Mouse (Mus musculus) ES-E14 (cell line): ENCODE data around the gene Tldc2. TPM values are rescaled to one million over a fixed set of nuclear protein-coding genes. Genes with fewer than 3 reads are reported as not detected.

Source experiments
- DNase-seq: peaks from one replicate; pipeline ENCODE4 v3.0.0-alpha.2; 2013; ENCODE audit warnings: low read depth, low spot score
- H3K27ac ChIP-seq: 2 replicates; pipeline ENCODE4 v1.5.1; 2012; ENCODE audit warnings: low read depth, mild to moderate bottlenecking, low read length, moderate library complexity, mixed read lengths; ENCODE audit not compliant: poor library complexity, insufficient read depth, severe bottlenecking
- H3K36me3 ChIP-seq: 2 replicates; pipeline ENCODE4 v1.6.1; 2012; ENCODE audit warnings: mild to moderate bottlenecking, low read length, moderate library complexity, mixed read lengths; ENCODE audit not compliant: control insufficient read depth, poor library complexity, insufficient read depth, severe bottlenecking
- H3K4me1 ChIP-seq, 2 experiments: fragments of 150-350 bp in 1 of 2; sonication (generic) in 1 of 2; 2 replicates each; pipeline ENCODE4 v1.6.1; 2012; ENCODE audit warnings: low read length in 2 of 2, mild to moderate bottlenecking in 1 of 2, mixed read lengths in 1 of 2; ENCODE audit not compliant: control insufficient read depth in 2 of 2, insufficient read depth in 2 of 2, poor library complexity in 1 of 2
- H3K4me3 ChIP-seq, 2 experiments: fragments of 150-350 bp in 1 of 2; sonication (generic) in 1 of 2; 2 replicates each; pipeline ENCODE4 v1.5.1; 2012; ENCODE audit warnings: low read length in 2 of 2, low read depth in 1 of 2, mild to moderate bottlenecking in 1 of 2, mixed read lengths in 1 of 2; ENCODE audit not compliant: insufficient read depth in 1 of 2, poor library complexity in 1 of 2, severe bottlenecking in 1 of 2
- H3K9ac ChIP-seq: 2 replicates; pipeline ENCODE4 v1.6.1; 2012; ENCODE audit warnings: low read depth, mild to moderate bottlenecking, low read length, mixed read lengths; ENCODE audit not compliant: poor library complexity, insufficient read depth, severe bottlenecking
- H3K9me3 ChIP-seq: fragments of 150-350 bp; sonication (generic); 2 replicates; pipeline ENCODE4 v1.6.1; 2012; ENCODE audit warnings: low read depth, mild to moderate bottlenecking, low read length; ENCODE audit not compliant: control insufficient read depth, insufficient read depth
- CHD2 ChIP-seq: IDR thresholded peaks from 2 replicates; pipeline ENCODE4 v1.6.1; 2014; ENCODE audit warnings: mild to moderate bottlenecking, low read depth, low read length, inconsistent platforms
- HCFC1 ChIP-seq: IDR thresholded peaks from 2 replicates; pipeline ENCODE4 v1.6.1; 2012; ENCODE audit warnings: low read length, inconsistent platforms, borderline replicate concordance; ENCODE audit not compliant: insufficient read depth
- MAFK ChIP-seq: IDR thresholded peaks from 2 replicates; pipeline ENCODE4 v1.6.1; 2014; ENCODE audit warnings: mild to moderate bottlenecking, low read depth, low read length, inconsistent platforms; ENCODE audit not compliant: insufficient read depth
- ZC3H11A ChIP-seq: IDR thresholded peaks from 2 replicates; pipeline ENCODE4 v1.6.1; 2012; ENCODE audit warnings: low read depth, mild to moderate bottlenecking, inconsistent platforms, low read length, borderline replicate concordance
- ZNF384 ChIP-seq: IDR thresholded peaks from 2 replicates; pipeline ENCODE4 v1.6.1; 2012; ENCODE audit warnings: low read depth, low read length, inconsistent platforms
- in situ Hi-C, 2 experiments: fragments of 600-800 bp; cut with MboI; formaldehyde crosslinking; loops; one replicate each; pipeline ENCODE4 v1.15.1; 2025; ENCODE audit warnings: low sequenced_read_pairs in 2 of 2, inconsistent platforms in 1 of 2; ENCODE audit not compliant: unreplicated experiment in 2 of 2
- total RNA-seq: library from RNA; depleted of rRNA; stranded (reverse); fragments of 300-350 nt; gene quantifications from 2 replicates; pipeline ENCODE4 v1.2.3, GENCODE M21; 2012

The Tldc2 gene
- total RNA-seq, 1 experiment: not detected

DNA sequence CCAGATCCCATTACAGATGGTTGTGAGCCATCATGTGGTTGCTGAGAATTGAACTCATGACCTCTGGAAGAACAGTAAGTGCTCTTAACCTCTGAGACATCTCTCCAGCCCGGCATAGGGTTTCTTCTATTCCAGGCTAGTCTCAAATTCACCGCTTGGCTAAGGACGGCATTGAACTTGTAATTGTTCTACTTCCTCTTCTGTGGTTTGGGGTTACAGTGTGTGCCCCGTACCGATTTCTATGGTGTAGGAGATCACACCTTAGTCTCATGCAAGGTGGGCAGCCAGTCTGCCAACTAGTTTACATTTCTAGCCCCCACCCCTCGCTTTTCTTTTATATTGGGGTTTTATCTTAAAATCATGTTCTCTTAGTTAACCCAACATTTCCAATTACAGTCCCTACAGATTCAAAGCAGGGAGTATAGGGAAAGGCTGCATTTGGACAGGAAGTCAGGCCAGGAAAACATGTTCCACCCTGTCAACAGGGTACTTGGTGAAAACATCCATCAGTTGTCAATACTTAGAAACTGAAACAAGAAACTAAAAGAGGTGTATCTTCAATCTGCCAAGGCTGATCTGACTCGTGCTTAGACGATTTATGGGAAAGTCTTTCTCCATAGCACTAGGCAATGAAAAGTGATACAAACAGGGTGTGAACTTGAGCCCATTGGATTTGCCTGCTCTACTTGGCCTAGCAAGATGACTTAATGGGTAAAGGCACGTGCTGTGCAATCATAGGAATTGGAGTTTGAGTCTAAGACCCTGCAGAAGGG is 51.3 kb downstream of the Tldc2 start:
- H3K36me3 ChIP-seq: no peaks in the 10 kb centered on the region
- no peak for TF ChIP-seq CHD2
- TF ChIP-seq ZC3H11A: no peak
- no peak for TF ChIP-seq MAFK
- no peak for DNase-seq
- in situ Hi-C loops: no loop called here
- H3K9me3 ChIP-seq: no peaks in the 10 kb centered on the region
- H3K4me1 ChIP-seq: no peaks in the 10 kb centered on the region; a peak in 1 of 4 replicates
- H3K4me3 ChIP-seq: no peak overlapping the region
- H3K27ac ChIP-seq: no peak overlapping the region
- no peak overlapping the region for H3K9ac ChIP-seq

DNA sequence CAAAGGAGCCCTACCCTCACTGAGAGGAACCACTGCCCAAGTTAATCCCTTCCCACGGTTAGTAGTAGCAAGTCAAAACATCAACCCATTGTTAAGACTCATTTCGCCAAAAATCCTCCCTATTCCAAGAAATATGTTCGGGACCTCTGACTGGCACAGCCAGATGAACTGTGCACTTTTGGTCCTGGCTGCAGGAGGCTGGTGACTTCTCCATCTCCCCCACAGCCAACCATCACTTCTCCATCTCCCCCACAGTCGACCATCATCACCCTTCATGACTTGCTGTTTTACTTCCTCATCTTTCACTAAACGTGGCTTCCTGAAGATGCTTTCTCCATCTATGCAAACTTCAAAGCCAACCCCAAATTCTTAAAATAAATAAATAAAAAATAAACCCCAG is 52.0 kb downstream of the Tldc2 start:
- H3K4me1 ChIP-seq: no peaks in the 10 kb centered on the region
- no peak for TF ChIP-seq ZC3H11A
- TF ChIP-seq MAFK: no peak
- TF ChIP-seq ZNF384: no peak
- TF ChIP-seq CHD2: no peak
- TF ChIP-seq HCFC1: no peak
- DNase-seq: no peak

DNA sequence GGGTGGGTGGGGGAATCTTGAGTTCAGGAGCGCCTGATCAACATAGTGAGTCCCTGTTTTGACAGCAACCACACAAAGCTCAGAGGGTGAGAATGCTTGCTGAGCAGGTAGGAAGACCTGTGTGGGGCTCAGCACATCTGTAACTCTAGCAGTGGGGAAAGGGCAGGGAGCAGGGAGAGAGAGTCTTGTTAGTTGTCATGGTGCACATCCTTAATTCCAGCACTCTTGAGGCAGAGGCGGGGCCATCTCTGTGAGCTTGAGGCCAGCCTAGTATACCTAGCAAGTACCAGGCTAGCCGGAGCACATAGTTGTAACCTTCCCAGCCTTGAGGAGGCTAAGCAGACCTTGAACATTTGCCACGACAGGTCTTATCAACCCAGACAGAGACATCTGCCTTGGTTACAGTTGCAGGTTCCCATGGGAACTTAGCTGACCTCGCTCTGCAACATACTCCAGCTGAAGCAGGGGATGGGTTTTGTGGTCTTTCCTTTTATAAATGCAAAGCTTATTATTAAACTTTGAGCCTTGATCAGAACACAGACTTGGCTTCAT is 52.5 kb downstream of the Tldc2 start:
- Histone ChIP-seq H3K9ac (no peak overlapping the region), H3K36me3 (no peaks in the 10 kb centered on the region), H3K27ac (no peak overlapping the region), H3K4me3 (no peak overlapping the region), H3K9me3 (no peaks in the 10 kb centered on the region), H3K4me1 (no peaks in the 10 kb centered on the region)
- TF ChIP-seq HCFC1 (no peak), CHD2 (no peak), ZC3H11A (no peak), ZNF384 (no peak), MAFK (no peak)
- in situ Hi-C loops: no loop called here
- DNase-seq: no peak

More for the DNA sequence above, 52.0 kb downstream of the Tldc2 start:
- no peak overlapping the region for H3K9ac ChIP-seq
- H3K27ac ChIP-seq: no peak overlapping the region
- H3K9me3 ChIP-seq: no peaks in the 10 kb centered on the region
- in situ Hi-C loops: no loop called here
- no peak overlapping the region for H3K4me3 ChIP-seq
- no peaks in the 10 kb centered on the region for H3K36me3 ChIP-seq

GRCm38 (mm10) chr2:157141962-157142361 is 55.1 kb downstream of the Tldc2 start:
- no peak for DNase-seq
- Histone ChIP-seq H3K36me3 (peaks cover 2% of the 10 kb centered on the region; the same call in 1 of the 2 replicates), H3K9ac (no peak overlapping the region), H3K4me1 (no peaks in the 10 kb centered on the region; a peak in 1 of 4 replicates), H3K27ac (no peak overlapping the region), H3K9me3 (no peaks in the 10 kb centered on the region), H3K4me3 (no peak overlapping the region)
- TF ChIP-seq HCFC1 (no peak), CHD2 (no peak), ZC3H11A (no peak), MAFK (no peak), ZNF384 (no peak)
- in situ Hi-C loops: no loop called here
